In the genomic region with DNA sequence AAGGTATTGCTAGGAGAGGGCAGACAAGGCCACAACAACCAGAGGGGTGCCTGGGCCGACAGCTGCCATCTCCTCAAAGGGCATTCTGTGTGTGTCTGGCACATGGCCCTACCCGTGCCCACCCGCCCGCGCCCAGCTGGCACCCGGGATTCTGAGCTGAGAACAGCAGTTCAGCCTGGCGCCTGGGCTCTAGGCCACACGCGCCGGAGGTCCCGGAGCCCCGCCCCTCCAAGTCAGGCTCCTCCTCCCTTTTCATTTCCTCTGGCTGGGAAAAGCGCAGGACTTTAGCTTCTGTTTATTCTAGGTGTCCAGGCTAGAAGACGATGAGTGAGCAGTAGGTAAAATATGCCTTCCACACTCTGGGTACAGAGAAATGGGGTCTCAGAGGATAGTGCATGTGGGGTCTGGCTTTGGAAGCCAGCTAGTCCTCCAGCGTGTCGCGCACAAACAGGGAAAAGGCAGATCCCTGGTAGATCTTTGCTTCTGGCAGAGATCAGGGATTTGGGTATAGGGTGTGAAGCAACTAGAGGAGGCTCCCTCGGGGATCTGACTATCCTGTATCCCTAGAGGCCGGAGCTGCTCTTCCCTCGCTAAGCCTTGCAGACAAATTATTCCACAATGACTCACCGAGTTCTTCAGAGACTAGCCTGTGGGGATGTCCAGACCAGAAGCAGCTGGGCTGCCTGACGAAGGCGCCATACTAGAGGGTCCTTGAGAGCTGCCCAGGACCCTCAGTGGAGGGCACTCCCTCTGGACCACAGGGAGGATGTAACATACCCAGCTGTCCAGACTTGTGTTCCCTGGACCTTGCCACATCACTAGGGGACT, we compare ENCODE assay signal across 8 mouse cellular contexts. TPM values are rescaled to one million over a fixed set of nuclear protein-coding genes. Genes with fewer than 3 reads are reported as not detected.
DNase-seq lines count a peak whose midpoint lies in the region; ATAC-seq and TF ChIP-seq lines count a peak whose summit lies in the region.

No protein-coding gene starts in this region.

- no peak for TF ChIP-seq CTCF in C2C12 (IDR thresholded peaks at IDR 0.05; ENCODE audit: control insufficient read depth, insufficient read depth, insufficient read length)

- H3K9ac ChIP-seq in liver, embryonic 12.5 days = peak overlapping the region; percentile 50; the same call in 1 of the 2 replicates

- H3K4me1 ChIP-seq in heart, embryonic 10.5 days = peaks cover 66% of the 10 kb centered on the region
- peaks cover 53% of the 10 kb centered on the region for H3K4me1 ChIP-seq in liver, embryonic 12.5 days

- H3K79me3 ChIP-seq in C2C12 (ENCODE audit: low read depth) = peaks cover 25% of the 10 kb centered on the region

- H3K4me2 ChIP-seq in liver, embryonic 12.5 days = peak overlapping the region; percentile 55

- peak; percentile 13; the same call in 1 of the 2 replicates for ATAC-seq in liver, embryonic 12.5 days

- peak overlapping the region; percentile 98 for H3K27ac ChIP-seq in heart, embryonic 10.5 days
- peak overlapping the region; percentile 48; the same call in 1 of the 2 replicates for H3K27ac ChIP-seq in liver, embryonic 12.5 days

- 3% methylated on average over 23 of the region's 23 CpGs for WGBS in heart, embryonic 10.5 days
- WGBS in liver, embryonic 12.5 days (ENCODE audit: insufficient replicate concordance) = 4% methylated on average over 23 of the region's 23 CpGs

- no peaks in the 10 kb centered on the region for H3K27me3 ChIP-seq in C2C12 (ENCODE audit: control insufficient read depth, insufficient read depth, insufficient read length)
- no peaks in the 10 kb centered on the region for H3K27me3 ChIP-seq in heart, embryonic 10.5 days (ENCODE audit: insufficient read depth, poor library complexity, severe bottlenecking)
- peaks cover 63% of the 10 kb centered on the region for H3K27me3 ChIP-seq in liver, embryonic 12.5 days (replicated peaks)

- H3K9me3 ChIP-seq in heart, embryonic 10.5 days = no peaks in the 10 kb centered on the region
- no peaks in the 10 kb centered on the region for H3K9me3 ChIP-seq in liver, embryonic 12.5 days (replicated peaks)

- peaks cover under 1% of the 10 kb centered on the region for H3K36me3 ChIP-seq in C2C12 (ENCODE audit: control insufficient read depth, insufficient read depth)
- no peaks in the 10 kb centered on the region for H3K36me3 ChIP-seq in heart, embryonic 10.5 days
- no peaks in the 10 kb centered on the region for H3K36me3 ChIP-seq in liver, embryonic 12.5 days

- H3K4me3 ChIP-seq in C2C12 (ENCODE audit: insufficient read depth, poor library complexity, severe bottlenecking) = peak overlapping the region; percentile 8
- peak overlapping the region; percentile 53 for H3K4me3 ChIP-seq in heart, embryonic 10.5 days
- H3K4me3 ChIP-seq in liver, embryonic 12.5 days = peak overlapping the region; percentile 32

- H3K79me2 ChIP-seq in C2C12 (ENCODE audit: control insufficient read depth, insufficient read depth) = peaks cover 39% of the 10 kb centered on the region

- DNase-seq in R1 (ENCODE audit: low read depth, low spot score) = peak; percentile 78
- peak; percentile 75 for DNase-seq in embryo, embryonic 9.5 days (ENCODE audit: extremely low spot score)
- DNase-seq in heart, embryonic 10.5 days (ENCODE audit: low spot score) = no peak
- peak; percentile 93 for DNase-seq in kidney, adult 9 months
- peak; percentile 73 for DNase-seq in neural tube, embryonic 10.5 days (ENCODE audit: extremely low spot score, low spot score)
- no peak for DNase-seq in spleen, postnatal 36 days (ENCODE audit: low spot score in 2 of 2)

- peak overlapping the region; percentile 57 for H3ac ChIP-seq in C2C12 (ENCODE audit: control insufficient read depth, insufficient read length, low read depth)

TF ChIP-seq in C2C12, 6 proteins besides CTCF, POLR2A, EP300 and RAD21:
- no peak for TF ChIP-seq MYOG (IDR thresholded peaks at IDR 0.05; ENCODE audit: control insufficient read depth, extremely low read depth, insufficient read length)
- TF ChIP-seq CEBPB (IDR thresholded peaks at IDR 0.05; ENCODE audit: low read depth) = peak; percentile 89
- TF ChIP-seq MAX (IDR thresholded peaks at IDR 0.05) = peak; percentile 66
- peak; percentile 72 for TF ChIP-seq FOSL1 (IDR thresholded peaks at IDR 0.05; ENCODE audit: insufficient read depth, low read length, poor library complexity, severe bottlenecking)
- TF ChIP-seq USF1 (IDR thresholded peaks at IDR 0.05; ENCODE audit: low read depth) = no peak
- TF ChIP-seq MYOD1 (IDR thresholded peaks at IDR 0.05; ENCODE audit: control insufficient read depth, insufficient read length, low read depth) = peak; percentile 85
TF ChIP-seq in C2C12: peak in this region for 4.

RNA-seq across cellular contexts. Expression of gene Bcar1, which starts 2.2 kb away (rescaled TPM):
- polyA plus RNA-seq in C2C12 (2012; fragmentation: generic; extraction: Trizol) = 136 TPM
- 53.2 and 54.4 TPM in 2 replicates for polyA plus RNA-seq in heart, embryonic 10.5 days (2016; fragmentation: Nextera tagmentation; extraction: Ambion mirVana)
- polyA plus RNA-seq in liver, embryonic 12.5 days (2016; fragmentation: Nextera tagmentation; extraction: Ambion mirVana) = 9.5 and 10.3 TPM in 2 replicates

RNA-seq across cellular contexts. Expression of gene Ctrb1, which starts 55.0 kb away (rescaled TPM):
- polyA plus RNA-seq in C2C12 (2012; fragmentation: generic; extraction: Trizol) = 1.5 TPM
- polyA plus RNA-seq in heart, embryonic 10.5 days (2016; fragmentation: Nextera tagmentation; extraction: Ambion mirVana) = not detected in 2 replicates
- polyA plus RNA-seq in liver, embryonic 12.5 days (2016; fragmentation: Nextera tagmentation; extraction: Ambion mirVana) = not detected in 2 replicates

Comparison
In these comparisons a context has a peak if more than half of its experiments do, and no peak if none do; other contexts are left out.
1. DNase-seq: peak in R1 (single experiment), embryo, embryonic 9.5 days (single experiment), kidney, adult 9 months (single experiment) and neural tube, embryonic 10.5 days (single experiment); none in heart, embryonic 10.5 days (single experiment) and spleen, postnatal 36 days (0 of 2).
2. Peak in every context shown above with its lines, with median percentiles within 50 percentile points of each other: H3K4me3 ChIP-seq.